Mouse (Mus musculus): Measurements from ENCODE around the gene Smco4.

The Smco4 gene

GRCm38 (mm10) chr9:15503827-15504226 is 10.6 kb downstream of the Smco4 start:
- in situ Hi-C loops (cut with MboI; ENCODE audit: low pct_unique_long_range_greater_than_20kb in 1 of 2, low sequenced_read_pairs in 2 of 2, unreplicated experiment in 1 of 2): no loop called here

- in situ Hi-C loops (cut with MboI; ENCODE audit: low pct_unique_long_range_greater_than_20kb in 1 of 2, low sequenced_read_pairs in 2 of 2, unreplicated experiment in 1 of 2): no loop called here
Measured at GRCm38 (mm10) chr9:15505288-15505687, 12.1 kb downstream of the Smco4 start.

- in situ Hi-C loops (cut with MboI; ENCODE audit: low pct_unique_long_range_greater_than_20kb in 1 of 2, low sequenced_read_pairs in 2 of 2, unreplicated experiment in 1 of 2): no loop called here
Measured at GRCm38 (mm10) chr9:15506863-15507262, 13.6 kb downstream of the Smco4 start.

- in situ Hi-C loops (cut with MboI; ENCODE audit: low pct_unique_long_range_greater_than_20kb in 1 of 2, low sequenced_read_pairs in 2 of 2, unreplicated experiment in 1 of 2): no loop called here
Measured at GRCm38 (mm10) chr9:15507431-15507875, 14.2 kb downstream of the Smco4 start.

- in situ Hi-C loops (cut with MboI; ENCODE audit: low pct_unique_long_range_greater_than_20kb in 1 of 2, low sequenced_read_pairs in 2 of 2, unreplicated experiment in 1 of 2): no loop called here
Measured at GRCm38 (mm10) chr9:15509363-15509762, 16.1 kb downstream of the Smco4 start.

GRCm38 (mm10) chr9:15510557-15511310 is 17.5 kb downstream of the Smco4 start:
- in situ Hi-C loops (cut with MboI; ENCODE audit: low pct_unique_long_range_greater_than_20kb in 1 of 2, low sequenced_read_pairs in 2 of 2, unreplicated experiment in 1 of 2): no loop called here

- in situ Hi-C loops (cut with MboI; ENCODE audit: low pct_unique_long_range_greater_than_20kb in 1 of 2, low sequenced_read_pairs in 2 of 2, unreplicated experiment in 1 of 2): no loop called here
Measured at GRCm38 (mm10) chr9:15512918-15513317, 19.7 kb downstream of the Smco4 start.

GRCm38 (mm10) chr9:15516007-15516406 is 22.8 kb downstream of the Smco4 start:
- in situ Hi-C loops (cut with MboI; ENCODE audit: low pct_unique_long_range_greater_than_20kb in 1 of 2, low sequenced_read_pairs in 2 of 2, unreplicated experiment in 1 of 2): no loop called here

- in situ Hi-C loops (cut with MboI; ENCODE audit: low pct_unique_long_range_greater_than_20kb in 1 of 2, low sequenced_read_pairs in 2 of 2, unreplicated experiment in 1 of 2): no loop called here
Measured at GRCm38 (mm10) chr9:15517979-15518378, 24.7 kb downstream of the Smco4 start.

GRCm38 (mm10) chr9:15522348-15522747 is 29.1 kb downstream of the Smco4 start:
- in situ Hi-C loops (cut with MboI; ENCODE audit: low pct_unique_long_range_greater_than_20kb in 1 of 2, low sequenced_read_pairs in 2 of 2, unreplicated experiment in 1 of 2): no loop called here

GRCm38 (mm10) chr9:15522887-15523286 is 29.7 kb downstream of the Smco4 start:
- in situ Hi-C loops (cut with MboI; ENCODE audit: low pct_unique_long_range_greater_than_20kb in 1 of 2, low sequenced_read_pairs in 2 of 2, unreplicated experiment in 1 of 2): no loop called here

- in situ Hi-C loops (cut with MboI; ENCODE audit: low pct_unique_long_range_greater_than_20kb in 1 of 2, low sequenced_read_pairs in 2 of 2, unreplicated experiment in 1 of 2): no loop called here
Measured at GRCm38 (mm10) chr9:15523646-15524045, 30.4 kb downstream of the Smco4 start.

GRCm38 (mm10) chr9:15525246-15525645 is 32.0 kb downstream of the Smco4 start:
- in situ Hi-C loops (cut with MboI; ENCODE audit: low pct_unique_long_range_greater_than_20kb in 1 of 2, low sequenced_read_pairs in 2 of 2, unreplicated experiment in 1 of 2): no loop called here

GRCm38 (mm10) chr9:15526539-15526938 is 33.3 kb downstream of the Smco4 start:
- in situ Hi-C loops (cut with MboI; ENCODE audit: low pct_unique_long_range_greater_than_20kb in 1 of 2, low sequenced_read_pairs in 2 of 2, unreplicated experiment in 1 of 2): no loop called here

GRCm38 (mm10) chr9:15527846-15528245 is 34.6 kb downstream of the Smco4 start:
- in situ Hi-C loops (cut with MboI; ENCODE audit: low pct_unique_long_range_greater_than_20kb in 1 of 2, low sequenced_read_pairs in 2 of 2, unreplicated experiment in 1 of 2): no loop called here

GRCm38 (mm10) chr9:15528368-15528767 is 35.1 kb downstream of the Smco4 start:
- in situ Hi-C loops (cut with MboI; ENCODE audit: low pct_unique_long_range_greater_than_20kb in 1 of 2, low sequenced_read_pairs in 2 of 2, unreplicated experiment in 1 of 2): no loop called here

GRCm38 (mm10) chr9:15529275-15529964 is 36.2 kb downstream of the Smco4 start:
- in situ Hi-C loops (cut with MboI; ENCODE audit: low pct_unique_long_range_greater_than_20kb in 1 of 2, low sequenced_read_pairs in 2 of 2, unreplicated experiment in 1 of 2): no loop called here

GRCm38 (mm10) chr9:15529965-15530320 is 36.7 kb downstream of the Smco4 start:
- in situ Hi-C loops (cut with MboI; ENCODE audit: low pct_unique_long_range_greater_than_20kb in 1 of 2, low sequenced_read_pairs in 2 of 2, unreplicated experiment in 1 of 2): no loop called here

GRCm38 (mm10) chr9:15531204-15531603 is 38.0 kb downstream of the Smco4 start:
- in situ Hi-C loops (cut with MboI; ENCODE audit: low pct_unique_long_range_greater_than_20kb in 1 of 2, low sequenced_read_pairs in 2 of 2, unreplicated experiment in 1 of 2): no loop called here

All from mouse embryonic stem cell (cell line).